Mouse (Mus musculus) olfactory bulb, adult 2 months (tissue): ENCODE measurements around the gene Nipa1. TPM values are rescaled to one million over a fixed set of nuclear protein-coding genes. Genes with fewer than 3 reads are reported as not detected.

Source experiments
- H3K27ac ChIP-seq: fragments of 200-500 bp; 2 replicates; pipeline ENCODE4 v1.5.1; 2012; ENCODE audit warnings: low read depth, low read length; ENCODE audit not compliant: insufficient read depth
- H3K4me1 ChIP-seq: fragments of 200-500 bp; 2 replicates; pipeline ENCODE4 v1.6.1; 2012; ENCODE audit warnings: low read length; ENCODE audit not compliant: control insufficient read depth, insufficient read depth
- H3K4me3 ChIP-seq: fragments of 200-500 bp; 2 replicates; pipeline ENCODE4 v1.5.1; 2012; ENCODE audit warnings: mild to moderate bottlenecking, low read depth, low read length, moderate library complexity; ENCODE audit not compliant: insufficient read depth
- CTCF ChIP-seq: fragments of 200-500 bp; IDR thresholded peaks from 2 replicates; pipeline ENCODE4 v1.5.1; 2012; ENCODE audit warnings: low read depth, mild to moderate bottlenecking, low read length, moderate library complexity; ENCODE audit not compliant: insufficient read depth
- POLR2A ChIP-seq: fragments of 200-500 bp; IDR thresholded peaks from 2 replicates; pipeline ENCODE4 v1.6.1; 2012; ENCODE audit warnings: mild to moderate bottlenecking, low read depth, low read length, moderate library complexity; ENCODE audit not compliant: insufficient read depth
- WGBS: fragments of 180-500 bp; shearing (Covaris S2); methylation state at CpG from one replicate; pipeline ENCODE4 v1.1.7; 2018; 5-methylcytosine and 5-hydroxymethylcytosine counted together
- polyA plus RNA-seq: library from polyadenylated mRNA; stranded (reverse); fragments of >200 nt; gene quantifications from 2 replicates; pipeline ENCODE4 v1.2.4, GENCODE M21; 2012; ENCODE audit warnings: low replicate concordance; ENCODE audit not compliant: missing spikeins, insufficient read depth, insufficient read length

Gene Nipa1
- polyA plus RNA-seq, result 95.7 TPM in 1 of 2 replicates, not detected in the other

DNA sequence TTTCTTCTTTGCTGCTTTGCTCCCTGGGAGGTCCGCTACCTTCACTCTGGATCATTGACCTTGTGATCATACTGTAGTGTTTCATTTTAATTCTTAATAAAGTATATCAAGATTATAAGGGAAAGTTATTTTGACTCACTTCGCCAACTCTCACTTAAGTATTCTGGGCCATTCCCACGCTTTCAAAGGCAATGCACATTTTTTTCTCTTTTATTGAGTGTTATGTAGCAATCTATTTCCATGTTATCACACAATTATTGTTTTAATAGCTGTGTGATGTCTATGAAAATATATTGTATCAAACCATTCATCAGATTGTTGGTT, at the start of gene Nipa1:
Nipa1 (minus strand) TSS at position 25 of the 324 bp plus-strand sequence.
- Histone ChIP-seq H3K27ac (peak within 1 kb of the TSS; percentile 36), H3K4me1 (no peaks in the 10 kb centered on the region), H3K4me3 (peak within 1 kb of the TSS; percentile 59)
- 39% methylated on average over 3 of the region's 3 CpGs for WGBS
- TF ChIP-seq POLR2A (no peak), CTCF (no peak)

DNA sequence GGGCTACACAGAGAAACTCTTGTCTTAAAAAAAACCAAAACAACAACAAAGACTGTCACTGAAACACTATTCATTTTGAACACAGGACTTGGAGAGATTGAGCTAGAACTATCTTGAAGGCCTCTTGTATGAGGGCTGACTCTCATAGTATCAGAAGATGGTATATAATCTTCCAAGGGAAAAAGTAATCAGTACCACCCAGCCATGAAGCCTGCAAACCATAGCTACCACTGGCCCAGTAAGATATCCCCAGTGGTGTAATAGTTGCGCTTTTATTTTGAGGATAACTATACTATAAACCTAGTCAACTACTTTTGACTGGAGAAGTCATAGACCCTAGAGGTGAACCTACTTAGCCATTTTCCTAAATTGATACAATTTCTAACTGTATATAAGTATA, 46.9 kb upstream of the Nipa1 start:
- 100% methylated on average over 1 of the region's 1 CpGs for WGBS
- Histone ChIP-seq H3K4me1 (no peaks in the 10 kb centered on the region), H3K4me3 (no peak overlapping the region), H3K27ac (no peak overlapping the region)
- TF ChIP-seq POLR2A, result no peak
- no peak for TF ChIP-seq CTCF

DNA sequence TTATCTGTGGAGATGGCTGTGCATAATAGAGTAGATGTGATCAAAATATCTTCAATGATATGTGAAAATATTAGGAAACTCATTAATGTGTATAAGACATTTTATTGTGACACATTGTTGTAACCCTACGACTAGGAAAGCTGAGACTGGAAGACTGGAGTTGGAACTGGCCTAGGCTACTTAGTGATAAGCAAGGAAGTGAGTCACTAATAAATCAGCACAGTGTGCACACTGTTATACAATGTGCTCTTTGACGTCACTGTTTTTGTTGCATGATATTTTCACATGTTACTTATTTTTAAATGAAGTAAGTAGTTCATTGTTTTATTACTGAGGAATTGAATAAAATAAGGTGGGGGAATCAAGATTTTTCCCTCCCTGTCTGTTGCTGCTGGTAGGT, 46.4 kb upstream of the Nipa1 start:
- no peak for TF ChIP-seq POLR2A
- TF ChIP-seq CTCF, result no peak
- no peak overlapping the region for H3K27ac ChIP-seq
- no peak overlapping the region for H3K4me3 ChIP-seq
- H3K4me1 ChIP-seq, result no peaks in the 10 kb centered on the region
- WGBS, result 49% methylated on average over 2 of the region's 2 CpGs

DNA sequence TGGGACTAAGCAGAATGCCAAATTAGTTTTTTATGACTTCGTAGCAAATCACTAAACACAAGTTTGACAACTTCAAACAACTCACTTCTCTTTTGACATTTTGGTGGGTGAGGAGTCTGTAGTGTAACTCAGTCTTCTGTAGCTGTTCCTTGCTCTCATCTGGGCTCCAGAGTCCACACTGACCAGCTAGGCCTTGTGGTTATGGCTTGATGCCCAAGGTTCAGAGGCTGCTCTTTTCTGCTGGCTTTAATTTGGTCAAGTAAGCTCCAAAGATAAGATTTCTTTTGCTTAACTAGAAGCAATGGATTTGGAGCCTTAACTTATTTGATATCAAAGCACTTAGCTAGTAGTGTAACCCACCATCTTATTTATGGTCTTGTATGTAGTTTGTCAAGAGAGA, 45.1 kb upstream of the Nipa1 start:
- WGBS, result 97% methylated on average over 1 of the region's 1 CpGs
- no peak overlapping the region for H3K27ac ChIP-seq
- no peaks in the 10 kb centered on the region for H3K4me1 ChIP-seq
- no peak overlapping the region for H3K4me3 ChIP-seq
- TF ChIP-seq CTCF (no peak), POLR2A (no peak)

DNA sequence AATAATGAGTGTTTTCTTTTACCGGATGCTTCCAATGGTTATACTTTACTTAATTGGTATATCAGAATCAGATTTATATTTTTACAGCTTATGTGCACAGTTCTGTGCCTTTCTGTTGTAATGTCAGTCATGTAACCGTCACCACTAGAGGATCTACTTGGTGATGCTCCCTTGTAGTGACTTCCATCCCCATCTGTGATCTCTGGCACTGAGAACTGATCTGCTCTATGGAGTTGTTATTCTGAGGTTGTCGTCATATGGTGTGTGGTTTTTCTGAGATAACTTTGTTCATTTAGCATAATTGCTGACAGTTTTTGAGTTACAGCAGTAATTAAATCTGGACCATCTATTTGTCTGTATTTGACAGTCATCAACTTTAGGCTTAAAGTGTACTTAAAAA, 35.6 kb upstream of the Nipa1 start:
- no peak overlapping the region for H3K27ac ChIP-seq
- WGBS, result 84% methylated on average over 3 of the region's 3 CpGs
- H3K4me1 ChIP-seq, result peaks cover 5% of the 10 kb centered on the region
- TF ChIP-seq POLR2A (no peak), CTCF (no peak)
- no peak overlapping the region for H3K4me3 ChIP-seq

DNA sequence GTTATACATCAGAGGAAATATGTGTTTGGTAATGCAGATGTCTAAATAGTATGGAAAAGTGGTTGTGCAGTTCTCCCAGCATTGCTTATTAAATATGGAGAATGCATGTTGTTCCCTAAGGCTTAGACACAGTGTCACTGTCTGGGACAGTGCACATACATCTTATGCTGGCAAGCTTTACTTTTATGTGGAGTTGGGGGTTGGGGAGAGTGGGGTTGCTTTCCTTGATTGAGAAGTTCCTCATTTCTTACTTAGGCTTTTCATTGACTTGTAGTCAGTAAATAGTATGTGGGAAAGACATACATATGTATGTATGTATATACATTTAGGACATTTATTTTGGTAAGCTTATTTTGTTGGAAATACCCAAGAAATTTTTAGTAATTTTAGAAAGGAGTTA, 33.2 kb upstream of the Nipa1 start:
- Histone ChIP-seq H3K4me1 (peaks cover 5% of the 10 kb centered on the region), H3K4me3 (no peak overlapping the region), H3K27ac (no peak overlapping the region)
- TF ChIP-seq CTCF (no peak), POLR2A (no peak)

DNA sequence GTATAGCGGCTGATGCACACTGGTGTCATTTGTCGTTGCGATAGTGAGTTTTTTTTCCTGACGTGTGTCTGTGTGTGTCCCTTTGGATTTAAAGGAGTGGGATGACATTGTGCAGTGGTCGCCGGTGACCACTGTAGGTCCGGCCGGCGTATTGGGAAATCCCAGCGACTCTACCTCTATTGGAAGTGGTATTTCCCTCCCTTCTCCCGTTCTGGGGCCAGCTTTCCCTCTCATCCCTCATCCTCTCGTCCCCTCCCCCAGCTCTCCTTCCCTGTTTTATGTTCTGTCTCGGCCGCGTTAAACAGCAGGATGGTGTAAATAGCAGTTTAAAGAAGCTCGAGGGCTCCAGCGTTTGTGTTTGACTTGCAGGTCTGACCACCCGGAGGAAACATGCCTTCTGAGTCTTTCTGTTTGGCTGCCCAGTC, 30.7 kb upstream of the Nipa1 start:
- Histone ChIP-seq H3K4me3 (peak overlapping the region; percentile 73), H3K4me1 (peaks cover 3% of the 10 kb centered on the region), H3K27ac (no peak overlapping the region)
- TF ChIP-seq CTCF (no peak), POLR2A (no peak)
- WGBS, result under 1% methylated on average over 18 of the region's 18 CpGs

DNA sequence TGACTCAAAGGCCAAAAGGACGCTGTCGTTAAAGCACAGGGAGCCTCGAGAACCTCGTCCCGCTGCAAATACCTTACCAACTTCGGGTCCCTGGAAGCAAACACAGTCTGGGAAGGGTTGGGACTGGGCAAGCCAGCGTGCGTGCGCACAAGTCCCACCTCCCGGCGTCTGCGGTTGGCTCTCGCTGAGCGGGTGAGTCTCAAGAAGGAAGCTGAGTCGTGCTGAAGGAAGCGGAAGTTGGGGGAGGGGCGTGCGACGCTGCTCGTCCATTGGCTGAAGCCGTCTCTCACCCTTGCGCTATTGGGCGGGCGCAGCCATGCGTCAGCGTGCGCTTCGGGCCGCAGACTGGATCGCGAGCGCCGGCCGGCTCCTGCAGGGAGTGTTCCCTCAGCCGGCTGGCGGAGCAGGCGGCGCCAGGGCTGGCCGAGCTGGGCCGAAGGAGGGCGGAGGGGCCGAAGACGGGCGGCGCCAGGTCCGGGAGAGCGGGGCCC, 30.1 kb upstream of the Nipa1 start, which contains the start of gene Herc2:
Herc2 (plus strand) TSS at position 366 of the 491 bp plus-strand sequence.
- TF ChIP-seq POLR2A (peak; percentile 89), CTCF (no peak)
- Histone ChIP-seq H3K4me3 (peak within 1 kb of the TSS; percentile 73), H3K4me1 (peaks cover 3% of the 10 kb centered on the region), H3K27ac (peak within 1 kb of the TSS; percentile 63)
- WGBS, result under 1% methylated on average over 44 of the region's 47 CpGs

DNA sequence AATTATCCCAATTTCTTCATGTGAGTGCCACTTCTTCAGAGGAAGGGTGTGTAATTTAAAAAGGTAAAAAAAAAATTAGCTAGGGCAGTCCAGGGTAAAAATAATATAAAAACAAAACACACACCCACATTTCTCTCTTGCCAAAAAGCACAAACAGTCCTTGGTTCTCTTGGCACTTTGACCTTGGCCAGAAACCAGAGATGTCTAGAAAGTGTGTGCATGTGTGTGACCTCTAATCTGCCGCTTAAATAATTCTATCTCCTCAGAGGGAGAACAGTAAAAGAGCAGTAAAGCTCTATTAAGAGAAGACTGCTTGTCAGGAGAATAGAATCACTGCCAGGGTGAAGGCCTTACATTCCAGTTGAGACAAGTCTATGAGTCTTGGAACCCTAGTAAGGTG, 27.4 kb upstream of the Nipa1 start:
- Histone ChIP-seq H3K27ac (no peak overlapping the region), H3K4me1 (no peaks in the 10 kb centered on the region), H3K4me3 (no peak overlapping the region)
- TF ChIP-seq POLR2A, result no peak
- no peak for TF ChIP-seq CTCF
- 82% methylated on average over 1 of the region's 1 CpGs for WGBS

DNA sequence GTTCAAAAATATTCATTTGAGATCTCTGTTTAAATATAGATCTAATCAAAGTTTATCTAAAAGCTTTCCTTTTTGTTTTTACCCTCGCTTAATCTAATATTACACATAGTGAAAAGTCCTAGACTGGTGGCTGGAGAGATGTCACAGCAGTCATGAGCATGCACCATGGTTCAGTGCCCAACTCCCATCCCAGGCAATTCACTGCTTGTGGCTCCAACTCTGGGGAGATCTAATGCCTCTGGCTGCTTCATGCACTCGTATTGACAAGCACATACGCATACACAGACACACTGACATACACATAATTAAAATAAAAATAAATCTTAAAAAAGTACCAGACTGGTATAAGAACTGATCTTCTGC, 24.5 kb upstream of the Nipa1 start:
- H3K4me3 ChIP-seq, result no peak overlapping the region
- 75% methylated on average over 3 of the region's 3 CpGs for WGBS
- H3K27ac ChIP-seq, result no peak overlapping the region
- H3K4me1 ChIP-seq, result no peaks in the 10 kb centered on the region
- TF ChIP-seq CTCF (no peak), POLR2A (no peak)
